Mouse (Mus musculus): Measurements from ENCODE around the gene 4922502D21Rik. TPM values are rescaled to one million over a fixed set of nuclear protein-coding genes. Genes with fewer than 3 reads are reported as not detected.

Gene 4922502D21Rik
- not detected in 2 replicates for total RNA-seq (2014; rRNA removed)
- not detected in 2 replicates for polyA plus RNA-seq (2015; fragmentation: Nextera tagmentation; extraction: Ambion mirVana)

DNA sequence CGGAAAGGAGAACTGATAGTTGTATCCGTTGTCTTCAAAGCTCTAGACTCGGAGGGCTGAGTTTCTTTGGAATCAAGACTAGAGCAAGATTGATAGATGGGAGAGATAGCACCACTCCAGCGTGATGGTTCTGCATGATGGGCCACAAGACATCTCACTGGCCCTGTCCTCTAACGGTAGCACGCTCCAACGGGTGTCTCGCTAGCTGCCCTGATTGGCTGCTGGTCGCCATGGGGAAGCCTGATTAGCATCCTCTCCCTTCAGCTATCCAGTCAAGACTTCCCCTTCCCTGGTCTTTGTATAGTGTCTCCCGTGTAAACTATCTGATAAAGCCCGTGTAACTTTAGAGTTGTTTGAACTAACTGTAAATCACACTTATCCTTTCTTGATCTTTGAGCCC is at the start of gene 4922502D21Rik:
4922502D21Rik (minus strand) TSS at position 187 of the 400 bp plus-strand sequence.
- Histone ChIP-seq H3K9ac (replicated peaks; ENCODE audit: low read length) (no peak within 1 kb of the TSS), H3K9me3 (ENCODE audit: low read length) (no peaks in the 10 kb centered on the region), H3K4me2 (ENCODE audit: low read depth, low read length) (no peak within 1 kb of the TSS), H3K4me1 (ENCODE audit: insufficient read depth, low read length) (no peaks in the 10 kb centered on the region), H3K27me3 (ENCODE audit: insufficient read depth, low read length) (no peaks in the 10 kb centered on the region), H3K27ac (no peak within 1 kb of the TSS), H3K36me3 (ENCODE audit: insufficient read depth, low read length) (no peaks in the 10 kb centered on the region), H3K4me3 (ENCODE audit: low read length) (no peak within 1 kb of the TSS)
- ATAC-seq (no peak), DNase-seq (ENCODE audit: low spot score) (no peak)
- 50% methylated on average over 11 of the region's 11 CpGs for WGBS
- no peak for TF ChIP-seq CTCF (IDR thresholded peaks at IDR 0.05; ENCODE audit: low read depth)

DNA sequence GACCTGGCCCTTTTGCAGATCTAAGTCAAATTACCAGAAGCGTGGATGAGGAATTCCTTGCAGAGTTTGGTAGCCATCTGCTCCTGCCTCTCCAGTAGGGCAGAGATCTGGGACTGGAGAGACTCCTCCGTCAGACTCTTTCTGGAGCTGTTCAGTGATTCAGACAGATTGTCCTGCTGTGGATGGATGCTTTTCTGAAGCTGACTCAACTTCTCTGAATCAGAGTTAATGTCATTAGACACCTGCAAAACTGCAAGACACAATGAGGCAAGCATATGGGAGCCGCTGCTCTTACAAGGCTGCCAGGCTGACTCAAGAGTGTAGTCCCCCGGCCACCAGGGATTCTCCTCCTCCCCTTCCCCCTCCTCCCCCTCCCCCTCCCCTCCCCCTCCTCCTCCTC is 48.9 kb upstream of the 4922502D21Rik start:
- no peaks in the 10 kb centered on the region for H3K4me1 ChIP-seq (ENCODE audit: insufficient read depth, low read length)
- H3K27me3 ChIP-seq (ENCODE audit: insufficient read depth, low read length) = no peaks in the 10 kb centered on the region
- ATAC-seq (peak; percentile 69), DNase-seq (ENCODE audit: low spot score) (peak; percentile 40)
- no peak for TF ChIP-seq CTCF (IDR thresholded peaks at IDR 0.05; ENCODE audit: low read depth)
- H3K9me3 ChIP-seq (ENCODE audit: low read length) = no peaks in the 10 kb centered on the region
- no peaks in the 10 kb centered on the region for H3K36me3 ChIP-seq (ENCODE audit: insufficient read depth, low read length)
- H3K9ac ChIP-seq (replicated peaks; ENCODE audit: low read length) = no peak overlapping the region
- no peak overlapping the region for H3K4me3 ChIP-seq (ENCODE audit: low read length)
- H3K4me2 ChIP-seq (ENCODE audit: low read depth, low read length) = no peak overlapping the region
- 48% methylated on average over 4 of the region's 4 CpGs for WGBS
- H3K27ac ChIP-seq = no peak overlapping the region

DNA sequence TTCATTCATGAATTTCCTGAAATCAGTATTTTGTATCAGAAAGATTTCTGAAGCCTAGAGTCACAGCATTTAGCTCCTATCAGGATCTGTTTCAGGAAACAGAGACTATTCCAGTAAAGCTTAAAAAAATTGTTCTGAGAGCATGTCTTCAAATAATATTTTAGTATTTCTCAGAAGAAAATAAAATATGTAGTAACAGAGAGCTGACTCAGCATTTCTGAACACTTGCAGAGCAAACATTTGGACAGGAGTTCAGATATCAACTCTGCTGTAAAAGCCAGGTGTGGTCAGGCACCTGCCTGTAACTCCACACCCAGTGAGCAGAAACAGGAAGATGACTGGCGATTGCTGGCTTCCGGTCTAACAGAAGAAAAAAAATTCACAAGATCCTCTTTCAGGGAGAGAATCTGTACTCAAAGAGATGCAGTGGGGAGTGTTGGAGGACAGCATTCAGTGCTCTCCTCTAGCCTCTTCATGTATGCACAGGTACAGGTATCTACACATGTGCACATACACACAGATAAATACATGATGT is 43.4 kb upstream of the 4922502D21Rik start:
- TF ChIP-seq CTCF (IDR thresholded peaks at IDR 0.05; ENCODE audit: low read depth) = no peak
- DNase-seq (ENCODE audit: low spot score) = no peak
- H3K27me3 ChIP-seq (ENCODE audit: insufficient read depth, low read length) = no peaks in the 10 kb centered on the region
- H3K4me2 ChIP-seq (ENCODE audit: low read depth, low read length) = no peak overlapping the region
- H3K27ac ChIP-seq = no peak overlapping the region
- WGBS = 89% methylated on average over 2 of the region's 2 CpGs
- H3K4me1 ChIP-seq (ENCODE audit: insufficient read depth, low read length) = no peaks in the 10 kb centered on the region
- H3K4me3 ChIP-seq (ENCODE audit: low read length) = no peak overlapping the region
- H3K36me3 ChIP-seq (ENCODE audit: insufficient read depth, low read length) = no peaks in the 10 kb centered on the region
- H3K9me3 ChIP-seq (ENCODE audit: low read length) = no peaks in the 10 kb centered on the region
- no peak for ATAC-seq
- no peak overlapping the region for H3K9ac ChIP-seq (replicated peaks; ENCODE audit: low read length)

DNA sequence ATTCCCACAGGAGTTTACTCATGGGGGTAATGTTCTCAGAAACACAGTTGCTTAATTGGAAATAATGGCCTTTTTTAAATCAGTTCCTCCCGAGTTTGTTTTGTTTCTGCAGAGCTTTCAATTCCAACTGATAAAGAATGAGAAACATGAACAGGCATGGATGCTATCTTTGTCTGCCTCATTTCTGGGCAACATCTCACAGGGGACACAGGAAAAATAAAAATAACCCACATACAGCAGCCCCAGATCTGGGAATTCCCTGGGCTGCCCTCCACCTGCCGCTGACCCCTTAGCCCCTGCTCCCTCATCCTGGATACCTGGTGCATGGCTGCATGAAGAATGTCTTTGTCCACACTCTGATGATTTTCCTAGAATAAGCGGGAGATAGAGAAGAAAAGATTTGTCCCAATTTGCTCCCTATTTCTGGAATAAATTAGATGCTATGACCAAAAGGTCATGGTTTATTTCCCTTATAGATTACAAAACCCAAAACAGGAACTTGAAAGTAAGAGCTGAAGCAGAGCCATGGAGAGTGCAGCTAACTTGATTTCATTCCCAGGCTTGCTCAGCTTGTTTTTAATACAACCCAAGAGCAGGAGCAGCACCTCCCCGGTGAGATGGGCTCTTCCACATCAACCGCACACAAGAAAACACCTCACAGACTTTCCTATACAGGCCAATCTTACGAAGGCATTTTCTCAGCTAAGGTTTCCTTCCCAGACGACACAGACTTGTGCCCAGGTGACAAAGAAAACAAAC is 38.0 kb upstream of the 4922502D21Rik start:
- 65% methylated on average over 7 of the region's 7 CpGs for WGBS
- Histone ChIP-seq H3K4me2 (ENCODE audit: low read depth, low read length) (no peak overlapping the region), H3K4me1 (ENCODE audit: insufficient read depth, low read length) (no peaks in the 10 kb centered on the region), H3K27ac (no peak overlapping the region), H3K36me3 (ENCODE audit: insufficient read depth, low read length) (no peaks in the 10 kb centered on the region), H3K9ac (replicated peaks; ENCODE audit: low read length) (no peak overlapping the region), H3K27me3 (ENCODE audit: insufficient read depth, low read length) (no peaks in the 10 kb centered on the region), H3K9me3 (ENCODE audit: low read length) (no peaks in the 10 kb centered on the region), H3K4me3 (ENCODE audit: low read length) (no peak overlapping the region)
- no peak for TF ChIP-seq CTCF (IDR thresholded peaks at IDR 0.05; ENCODE audit: low read depth)
- no peak for ATAC-seq
- DNase-seq (ENCODE audit: low spot score) = no peak

DNA sequence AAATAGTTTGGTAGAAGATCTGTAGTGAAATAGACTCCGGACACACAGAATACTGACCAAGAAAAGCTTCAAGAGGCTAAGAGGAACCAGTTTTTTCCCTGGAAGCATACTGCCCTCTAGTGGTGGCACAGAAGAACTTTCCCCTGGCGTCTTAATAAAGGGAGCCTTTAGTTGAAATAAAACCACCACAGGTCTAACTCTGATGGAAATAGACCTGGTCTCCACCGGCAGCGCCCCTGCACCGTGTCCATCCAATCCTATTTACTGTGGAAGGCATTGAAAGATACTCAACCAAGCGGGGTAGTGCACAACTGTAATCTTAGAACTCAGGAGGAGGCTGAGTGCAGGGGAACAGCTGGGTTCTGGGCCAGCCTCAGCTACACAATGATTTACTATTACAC is 34.4 kb upstream of the 4922502D21Rik start:
- WGBS = 11% methylated on average over 6 of the region's 6 CpGs
- no peaks in the 10 kb centered on the region for H3K9me3 ChIP-seq (ENCODE audit: low read length)
- no peak overlapping the region for H3K9ac ChIP-seq (replicated peaks; ENCODE audit: low read length)
- DNase-seq (ENCODE audit: low spot score) (peak; percentile 86), ATAC-seq (peak; percentile 75)
- no peak overlapping the region for H3K4me3 ChIP-seq (ENCODE audit: low read length)
- no peak overlapping the region for H3K4me2 ChIP-seq (ENCODE audit: low read depth, low read length)
- no peaks in the 10 kb centered on the region for H3K36me3 ChIP-seq (ENCODE audit: insufficient read depth, low read length)
- H3K27ac ChIP-seq = no peak overlapping the region
- H3K4me1 ChIP-seq (ENCODE audit: insufficient read depth, low read length) = no peaks in the 10 kb centered on the region
- TF ChIP-seq CTCF (IDR thresholded peaks at IDR 0.05; ENCODE audit: low read depth) = peak; percentile 89
- H3K27me3 ChIP-seq (ENCODE audit: insufficient read depth, low read length) = no peaks in the 10 kb centered on the region

DNA sequence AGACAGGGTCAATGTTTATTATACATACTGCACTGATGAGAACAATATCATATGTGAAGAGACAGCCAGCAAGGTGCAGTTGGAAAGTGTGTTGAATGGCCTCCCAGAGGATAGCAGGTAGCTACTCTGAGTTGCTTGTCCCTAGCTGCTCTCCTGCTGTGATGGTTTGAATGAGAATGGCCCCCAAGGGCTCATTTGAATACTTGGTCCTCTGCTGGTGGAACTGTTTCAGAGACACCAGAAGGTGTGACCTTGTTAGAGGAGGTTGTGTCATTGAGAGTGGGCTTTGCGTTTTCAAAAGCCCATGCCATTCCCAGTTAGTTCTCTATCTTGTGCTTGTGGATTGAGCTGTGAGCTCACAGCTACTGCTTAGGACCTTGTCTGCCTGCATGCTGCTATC is 32.3 kb upstream of the 4922502D21Rik start:
- Histone ChIP-seq H3K36me3 (ENCODE audit: insufficient read depth, low read length) (no peaks in the 10 kb centered on the region), H3K4me2 (ENCODE audit: low read depth, low read length) (no peak overlapping the region), H3K9me3 (ENCODE audit: low read length) (no peaks in the 10 kb centered on the region), H3K27ac (no peak overlapping the region), H3K9ac (replicated peaks; ENCODE audit: low read length) (no peak overlapping the region), H3K27me3 (ENCODE audit: insufficient read depth, low read length) (no peaks in the 10 kb centered on the region), H3K4me3 (ENCODE audit: low read length) (no peak overlapping the region), H3K4me1 (ENCODE audit: insufficient read depth, low read length) (no peaks in the 10 kb centered on the region)
- no peak for TF ChIP-seq CTCF (IDR thresholded peaks at IDR 0.05; ENCODE audit: low read depth)
- DNase-seq (ENCODE audit: low spot score) (no peak), ATAC-seq (no peak)
- 38% methylated on average over 1 of the region's 1 CpGs for WGBS

DNA sequence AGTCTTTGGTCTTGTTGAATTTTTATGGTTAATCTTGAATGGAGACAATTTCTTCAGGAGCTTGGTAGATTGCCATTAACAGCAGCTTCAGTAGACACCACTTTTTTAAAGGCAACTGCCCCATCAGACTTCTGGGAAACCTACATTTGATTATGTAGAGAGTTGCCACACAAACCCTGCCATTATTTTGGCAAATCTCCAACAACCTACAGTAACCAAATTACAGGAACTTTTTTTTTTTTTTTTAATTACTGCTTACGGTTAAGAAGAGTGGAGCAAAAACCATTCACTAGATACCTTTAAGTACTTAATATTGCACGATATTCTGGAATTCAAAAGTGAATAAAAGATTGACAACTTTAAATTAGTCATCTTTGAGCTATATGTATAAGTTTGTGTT is 27.9 kb upstream of the 4922502D21Rik start:
- no peaks in the 10 kb centered on the region for H3K4me1 ChIP-seq (ENCODE audit: insufficient read depth, low read length)
- WGBS = 90% methylated on average over 2 of the region's 2 CpGs
- H3K9me3 ChIP-seq (ENCODE audit: low read length) = no peaks in the 10 kb centered on the region
- no peaks in the 10 kb centered on the region for H3K36me3 ChIP-seq (ENCODE audit: insufficient read depth, low read length)
- no peak overlapping the region for H3K4me3 ChIP-seq (ENCODE audit: low read length)
- no peak overlapping the region for H3K4me2 ChIP-seq (ENCODE audit: low read depth, low read length)
- TF ChIP-seq CTCF (IDR thresholded peaks at IDR 0.05; ENCODE audit: low read depth) = no peak
- no peak overlapping the region for H3K27ac ChIP-seq
- no peak for ATAC-seq
- no peaks in the 10 kb centered on the region for H3K27me3 ChIP-seq (ENCODE audit: insufficient read depth, low read length)
- H3K9ac ChIP-seq (replicated peaks; ENCODE audit: low read length) = no peak overlapping the region
- DNase-seq (ENCODE audit: low spot score) = no peak
